Mouse (Mus musculus) C2C12 (cell line): ENCODE results near the gene Stx2. TPM values are rescaled to one million over a fixed set of nuclear protein-coding genes. Genes with fewer than 3 reads are reported as not detected.
A peak's percentile ranks its signal among the peaks of the same experiment; 100 is the strongest.
"Not testable (repeated sequence)": the region's sequence is repeated elsewhere in the genome, so short reads cannot be mapped to it uniquely, and the experiment has no call there.

ENCODE experiments used
- H3K27me3 ChIP-seq: one replicate; pipeline ENCODE4 v1.6.1; 2011; ENCODE audit not compliant: control insufficient read depth, insufficient read depth, insufficient read length
- H3K36me3 ChIP-seq: one replicate; pipeline ENCODE4 v1.6.1; 2011; ENCODE audit not compliant: control insufficient read depth, insufficient read depth
- H3K4me3 ChIP-seq: one replicate; pipeline ENCODE4 v1.5.1; 2011; ENCODE audit warnings: mild to moderate bottlenecking, control low read depth; ENCODE audit not compliant: poor library complexity, insufficient read depth, severe bottlenecking
- H3K79me2 ChIP-seq: one replicate; pipeline ENCODE4 v1.6.1; 2011; ENCODE audit not compliant: control insufficient read depth, insufficient read depth
- H3K79me3 ChIP-seq: one replicate; pipeline ENCODE4 v1.6.1; 2011; ENCODE audit warnings: low read depth, control low read depth
- H3ac ChIP-seq: one replicate; pipeline ENCODE3; 2011; ENCODE audit warnings: low read depth; ENCODE audit not compliant: control insufficient read depth, insufficient read length
- CEBPB ChIP-seq: IDR thresholded peaks from one replicate; pipeline ENCODE4 v1.6.1; 2011; ENCODE audit warnings: low read depth, mild to moderate bottlenecking, control low read depth, moderate library complexity
- CTCF ChIP-seq: IDR thresholded peaks from one replicate; pipeline ENCODE4 v1.5.1; 2011; ENCODE audit not compliant: control insufficient read depth, insufficient read depth, insufficient read length
- FOSL1 ChIP-seq: IDR thresholded peaks from one replicate; pipeline ENCODE4 v1.8.0; 2011; ENCODE audit warnings: mild to moderate bottlenecking, low read length; ENCODE audit not compliant: poor library complexity, insufficient read depth, severe bottlenecking
- MAX ChIP-seq: IDR thresholded peaks from one replicate; pipeline ENCODE4 v1.6.1; 2011; ENCODE audit warnings: mild to moderate bottlenecking, control low read depth
- MYOD1 ChIP-seq: IDR thresholded peaks from one replicate; pipeline ENCODE4 v1.6.1; 2011; ENCODE audit warnings: low read depth; ENCODE audit not compliant: control insufficient read depth, insufficient read length
- MYOG ChIP-seq: IDR thresholded peaks from one replicate; pipeline ENCODE4 v1.6.1; 2011; ENCODE audit not compliant: control insufficient read depth, insufficient read length; ENCODE audit errors: extremely low read depth
- USF1 ChIP-seq: IDR thresholded peaks from one replicate; pipeline ENCODE4 v1.6.1; 2011; ENCODE audit warnings: low read depth, mild to moderate bottlenecking, control low read depth, moderate library complexity
- polyA plus RNA-seq: library from polyadenylated mRNA; unstranded; fragments of >200 nt; fragmentation: generic; extraction: Trizol; gene quantifications from one replicate; pipeline ENCODE4 v1.2.1, GENCODE M21; 2012; ENCODE audit warnings: missing spikeins

The Stx2 gene
- polyA plus RNA-seq, 1 experiment: 24.1 TPM

DNA sequence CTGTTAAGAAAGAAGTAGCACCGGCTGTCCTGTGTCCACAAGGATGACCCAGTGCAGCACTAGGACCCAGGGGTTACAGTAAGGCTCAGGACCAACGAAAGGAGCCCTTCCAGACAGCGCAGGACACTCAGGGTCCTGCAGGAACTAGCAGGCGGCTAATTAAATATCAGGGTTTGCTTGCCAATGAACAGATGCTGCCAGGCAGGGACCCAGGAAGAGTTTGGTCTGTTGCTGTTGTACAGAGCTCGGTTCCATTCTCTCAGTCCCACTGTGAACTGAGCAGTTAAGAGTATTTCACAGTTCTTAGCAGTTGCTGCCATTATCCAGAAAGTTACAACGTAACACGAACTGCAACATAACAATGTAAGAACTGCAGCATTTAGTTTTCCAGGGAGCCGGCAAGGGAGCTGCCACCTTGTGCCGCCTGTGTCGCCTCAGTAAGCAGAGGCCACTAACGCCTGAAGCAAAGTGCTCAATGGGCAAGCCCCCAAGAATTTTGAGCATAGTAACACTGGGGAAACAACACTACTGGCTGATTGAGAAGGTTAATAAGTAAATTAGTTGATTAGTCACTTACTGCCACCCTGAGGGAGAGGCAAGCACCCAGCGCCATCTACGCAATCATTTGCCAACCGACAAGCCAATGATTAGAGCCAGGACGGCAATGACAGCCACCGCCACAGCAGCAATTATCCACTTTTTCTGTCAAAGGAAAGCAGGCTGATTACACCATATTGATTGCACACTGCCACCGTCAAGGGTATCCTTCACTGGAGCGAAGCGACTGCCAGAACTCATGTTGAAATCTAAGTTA is 21.0 kb downstream of the Stx2 start:
- H3K36me3 ChIP-seq: peaks cover 48% of the 10 kb centered on the region
- no peak overlapping the region for H3ac ChIP-seq
- H3K79me2 ChIP-seq: no peaks in the 10 kb centered on the region
- H3K79me3 ChIP-seq: no peaks in the 10 kb centered on the region
- TF ChIP-seq USF1 (no peak), CEBPB (no peak), FOSL1 (no peak), CTCF (no peak)
- no peaks in the 10 kb centered on the region for H3K27me3 ChIP-seq
- H3K4me3 ChIP-seq: no peak overlapping the region

DNA sequence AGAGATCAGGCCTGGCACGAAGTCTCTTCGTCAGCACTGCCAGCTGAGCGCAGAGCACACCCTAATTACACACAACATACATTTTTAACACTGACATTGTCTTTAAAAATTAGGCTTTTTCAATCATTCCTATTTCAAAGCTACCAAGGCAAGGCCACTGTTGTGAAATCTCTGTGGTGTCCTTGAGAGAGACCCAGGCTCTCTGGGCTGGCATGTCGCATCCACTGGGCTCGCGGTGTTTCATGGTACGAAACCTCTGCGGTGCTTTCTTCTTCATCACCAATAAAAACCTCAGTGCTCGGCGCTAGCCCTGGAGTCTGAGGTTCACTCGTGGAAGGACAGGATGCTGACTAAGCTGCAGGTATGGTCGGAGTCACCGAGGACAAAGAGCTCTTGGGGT is 22.4 kb downstream of the Stx2 start:
- H3K79me3 ChIP-seq: no peaks in the 10 kb centered on the region
- peaks cover 36% of the 10 kb centered on the region for H3K36me3 ChIP-seq
- H3ac ChIP-seq: no peak overlapping the region

DNA sequence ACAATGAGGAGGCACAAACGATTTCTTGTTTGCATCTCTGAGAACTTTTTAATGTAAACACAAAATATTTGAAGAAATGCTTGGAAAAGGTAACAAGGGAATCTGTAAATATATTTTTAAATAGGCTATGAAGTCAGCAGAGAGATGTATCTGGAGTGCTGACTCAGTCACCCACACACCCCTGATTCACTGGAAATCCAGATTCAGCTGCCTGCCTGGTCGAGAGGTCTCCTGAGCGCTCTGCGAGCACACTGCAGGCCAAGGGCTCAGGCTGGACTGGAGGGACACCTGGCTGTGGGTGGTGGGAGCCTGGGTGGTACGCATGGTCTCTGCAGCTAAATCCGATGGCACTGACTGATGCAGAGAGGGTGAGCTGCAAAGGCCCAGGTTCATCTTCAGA is 23.8 kb downstream of the Stx2 start:
- no peaks in the 10 kb centered on the region for H3K27me3 ChIP-seq
- no peak overlapping the region for H3ac ChIP-seq
- no peak overlapping the region for H3K4me3 ChIP-seq
- H3K36me3 ChIP-seq: peaks cover 28% of the 10 kb centered on the region
- H3K79me2 ChIP-seq: no peaks in the 10 kb centered on the region
- no peaks in the 10 kb centered on the region for H3K79me3 ChIP-seq
- TF ChIP-seq MYOG (no peak), FOSL1 (no peak), MYOD1 (no peak), USF1 (no peak), CTCF (no peak), MAX (no peak), CEBPB (no peak)

More for the DNA sequence above, 22.4 kb downstream of the Stx2 start:
- H3K27me3 ChIP-seq: no peaks in the 10 kb centered on the region
- no peaks in the 10 kb centered on the region for H3K79me2 ChIP-seq
- H3K4me3 ChIP-seq: no peak overlapping the region
- TF ChIP-seq MAX: no peak
- no peak for TF ChIP-seq MYOG
- TF ChIP-seq USF1: no peak
- no peak for TF ChIP-seq CEBPB
- no peak for TF ChIP-seq MYOD1
- TF ChIP-seq FOSL1: no peak

DNA sequence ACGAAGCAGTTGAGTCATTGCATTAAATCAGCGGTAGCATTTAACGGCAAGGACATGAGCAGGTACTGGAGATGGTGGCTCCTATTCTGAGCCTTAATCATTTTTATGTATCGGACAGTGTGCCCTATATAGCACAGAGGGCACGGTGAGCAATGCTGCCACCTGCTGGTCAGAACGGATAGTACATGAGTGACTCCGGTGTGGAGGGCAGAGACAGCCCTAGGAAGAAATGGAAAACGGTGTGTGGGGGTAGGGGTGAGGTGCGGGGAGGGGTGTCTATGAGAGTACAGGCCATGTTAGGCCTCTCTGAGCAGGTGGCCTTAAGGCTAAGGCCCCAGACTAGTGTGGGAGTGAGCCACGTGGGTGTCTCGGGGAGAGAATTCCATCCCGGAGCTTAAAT is 26.8 kb downstream of the Stx2 start:
- H3K79me2 ChIP-seq: no peaks in the 10 kb centered on the region
- TF ChIP-seq MAX (no peak), MYOG (no peak), MYOD1 (no peak), FOSL1 (no peak), USF1 (no peak), CEBPB (no peak), CTCF (peak; percentile 68)
- no peaks in the 10 kb centered on the region for H3K79me3 ChIP-seq
- H3ac ChIP-seq: no peak overlapping the region
- no peaks in the 10 kb centered on the region for H3K27me3 ChIP-seq
- peaks cover 16% of the 10 kb centered on the region for H3K36me3 ChIP-seq
- H3K4me3 ChIP-seq: no peak overlapping the region

DNA sequence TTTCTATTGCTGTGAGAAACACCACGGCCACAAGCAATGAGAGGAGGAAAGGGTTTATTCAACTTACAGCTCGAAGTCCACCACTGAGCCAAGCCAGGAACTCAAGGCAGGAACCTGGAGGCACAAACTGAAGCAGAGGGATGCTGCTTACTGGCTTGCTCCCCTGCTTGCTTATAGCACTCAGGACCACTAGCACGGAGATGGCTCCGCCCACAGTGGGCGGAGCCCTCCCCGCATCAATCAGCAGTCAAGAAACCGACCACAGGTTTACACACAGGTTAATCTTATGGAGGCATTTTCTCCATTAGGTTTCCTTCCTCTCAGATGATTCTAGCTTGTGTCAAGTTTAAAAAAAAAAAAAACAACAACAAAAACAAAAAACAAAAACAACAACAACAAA is 27.5 kb downstream of the Stx2 start:
- Histone ChIP-seq H3ac (no peak overlapping the region), H3K27me3 (no peaks in the 10 kb centered on the region), H3K36me3 (peaks cover 10% of the 10 kb centered on the region), H3K4me3 (no peak overlapping the region), H3K79me2 (no peaks in the 10 kb centered on the region), H3K79me3 (no peaks in the 10 kb centered on the region)
- TF ChIP-seq MYOD1: no peak
- TF ChIP-seq MAX: no peak
- TF ChIP-seq CTCF: no peak
- no peak for TF ChIP-seq CEBPB
- TF ChIP-seq MYOG: no peak
- no peak for TF ChIP-seq FOSL1
- TF ChIP-seq USF1: no peak

DNA sequence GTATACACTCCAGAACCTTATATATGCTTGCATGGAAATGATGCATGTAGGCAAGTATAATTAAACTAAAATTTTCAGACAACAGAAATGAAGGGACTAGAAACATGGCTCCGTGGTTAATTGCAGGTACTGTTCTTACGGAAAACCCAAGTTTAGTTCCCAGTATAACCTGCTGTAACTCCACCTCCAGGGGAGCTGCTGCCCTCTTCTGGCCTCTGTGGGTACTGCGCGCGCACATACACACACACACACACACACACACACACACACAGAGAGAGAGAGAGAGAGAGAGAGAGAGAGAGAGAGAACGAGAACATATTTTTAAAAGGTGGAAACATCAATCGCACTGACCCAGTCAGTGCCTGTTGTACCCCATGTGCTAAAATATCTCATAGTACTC is 29.4 kb downstream of the Stx2 start:
- Histone ChIP-seq H3K79me2 (no peaks in the 10 kb centered on the region), H3ac (no peak overlapping the region), H3K36me3 (no peaks in the 10 kb centered on the region), H3K27me3 (no peaks in the 10 kb centered on the region), H3K79me3 (no peaks in the 10 kb centered on the region), H3K4me3 (no peak overlapping the region)
- TF ChIP-seq USF1: no peak
- no peak for TF ChIP-seq FOSL1
- no peak for TF ChIP-seq MYOD1
- TF ChIP-seq MAX: no peak
- TF ChIP-seq CEBPB: no peak
- no peak for TF ChIP-seq MYOG
- no peak for TF ChIP-seq CTCF

DNA sequence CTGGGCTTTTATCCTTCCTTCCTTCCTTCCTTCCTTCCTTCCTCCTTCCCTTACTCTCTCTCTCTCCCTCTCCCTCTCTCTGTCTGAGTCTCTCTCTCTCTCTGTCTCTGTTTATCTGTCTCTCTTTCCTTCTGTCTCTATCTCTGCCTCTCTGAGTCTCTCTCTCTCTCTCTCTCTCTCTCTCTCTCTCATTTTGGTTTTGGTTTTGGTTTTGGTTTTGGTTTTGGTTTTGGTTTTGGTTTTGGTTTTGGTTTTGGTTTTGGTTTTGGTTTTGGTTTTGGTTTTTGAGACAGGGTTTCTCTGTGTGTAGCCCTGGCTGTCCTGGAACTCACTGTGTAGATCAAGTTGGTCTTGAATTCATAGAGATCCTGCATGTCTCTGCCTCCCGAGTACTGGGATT is 30.9 kb downstream of the Stx2 start:
- not testable (repeated sequence) for H3K4me3 ChIP-seq, H3K79me3 ChIP-seq, H3K36me3 ChIP-seq, H3K79me2 ChIP-seq, H3ac ChIP-seq, H3K27me3 ChIP-seq
